Mouse (Mus musculus): Measurements from ENCODE around the gene Paqr4.
"Not testable (repeated sequence)": the region's sequence is repeated elsewhere in the genome, so short reads cannot be mapped to it uniquely, and the experiment has no call there.

The Paqr4 gene

GRCm38 (mm10) chr17:23740598-23741021, at the start of gene Paqr4:
Paqr4 (minus strand) TSS chr17:23740867.
- DNase-seq (ENCODE audit: low read depth, low spot score), result peak; percentile 36

- no peak for DNase-seq (ENCODE audit: low read depth, low spot score)
Measured at GRCm38 (mm10) chr17:23789749-23790268, 49.1 kb upstream of the Paqr4 start.

- no peak for DNase-seq (ENCODE audit: low read depth, low spot score)
Measured at GRCm38 (mm10) chr17:23788973-23789372, 48.3 kb upstream of the Paqr4 start.

GRCm38 (mm10) chr17:23786510-23786931, 45.9 kb upstream of the Paqr4 start:
- DNase-seq (ENCODE audit: low read depth, low spot score), result no peak

GRCm38 (mm10) chr17:23785561-23786471, 45.1 kb upstream of the Paqr4 start, which contains the start of gene Flywch2:
Flywch2 (minus strand) TSS chr17:23786081.
- DNase-seq (ENCODE audit: low read depth, low spot score), result peak; percentile 61

GRCm38 (mm10) chr17:23783352-23783751, 42.7 kb upstream of the Paqr4 start:
- no peak for DNase-seq (ENCODE audit: low read depth, low spot score)

GRCm38 (mm10) chr17:23778447-23778846, 37.8 kb upstream of the Paqr4 start:
- no peak for DNase-seq (ENCODE audit: low read depth, low spot score)

- DNase-seq (ENCODE audit: low read depth, low spot score), result no peak
Measured at GRCm38 (mm10) chr17:23777141-23777540, 36.5 kb upstream of the Paqr4 start.

- no peak for DNase-seq (ENCODE audit: low read depth, low spot score)
Measured at GRCm38 (mm10) chr17:23776216-23776615, 35.5 kb upstream of the Paqr4 start.

GRCm38 (mm10) chr17:23774090-23774489, 33.4 kb upstream of the Paqr4 start:
- no peak for DNase-seq (ENCODE audit: low read depth, low spot score)

- no peak for DNase-seq (ENCODE audit: low read depth, low spot score)
Measured at GRCm38 (mm10) chr17:23773676-23774075, 33.0 kb upstream of the Paqr4 start.

- DNase-seq (ENCODE audit: low read depth, low spot score), result not testable (repeated sequence)
Measured at GRCm38 (mm10) chr17:23772219-23772556, 31.5 kb upstream of the Paqr4 start.

GRCm38 (mm10) chr17:23771284-23772218, 30.9 kb upstream of the Paqr4 start, which contains the start of gene Flywch1:
Flywch1 (minus strand) TSS chr17:23771602.
- peak; percentile 92 for DNase-seq (ENCODE audit: low read depth, low spot score)

- DNase-seq (ENCODE audit: low read depth, low spot score), result no peak
Measured at GRCm38 (mm10) chr17:23770896-23771283, 30.2 kb upstream of the Paqr4 start.

- no peak for DNase-seq (ENCODE audit: low read depth, low spot score)
Measured at GRCm38 (mm10) chr17:23770493-23770892, 29.8 kb upstream of the Paqr4 start.

GRCm38 (mm10) chr17:23762976-23763375, 22.3 kb upstream of the Paqr4 start:
- DNase-seq (ENCODE audit: low read depth, low spot score), result no peak

- DNase-seq (ENCODE audit: low read depth, low spot score), result no peak
Measured at GRCm38 (mm10) chr17:23761155-23761554, 20.5 kb upstream of the Paqr4 start.

GRCm38 (mm10) chr17:23760231-23760630, 19.6 kb upstream of the Paqr4 start:
- DNase-seq (ENCODE audit: low read depth, low spot score), result no peak

GRCm38 (mm10) chr17:23758801-23759200, 18.1 kb upstream of the Paqr4 start:
- no peak for DNase-seq (ENCODE audit: low read depth, low spot score)

GRCm38 (mm10) chr17:23757581-23757980, 16.9 kb upstream of the Paqr4 start:
- DNase-seq (ENCODE audit: low read depth, low spot score), result no peak

- no peak for DNase-seq (ENCODE audit: low read depth, low spot score)
Measured at GRCm38 (mm10) chr17:23755689-23756088, 15.0 kb upstream of the Paqr4 start.
